9 mouse cellular contexts compared by ENCODE assay signal in the genomic region with DNA sequence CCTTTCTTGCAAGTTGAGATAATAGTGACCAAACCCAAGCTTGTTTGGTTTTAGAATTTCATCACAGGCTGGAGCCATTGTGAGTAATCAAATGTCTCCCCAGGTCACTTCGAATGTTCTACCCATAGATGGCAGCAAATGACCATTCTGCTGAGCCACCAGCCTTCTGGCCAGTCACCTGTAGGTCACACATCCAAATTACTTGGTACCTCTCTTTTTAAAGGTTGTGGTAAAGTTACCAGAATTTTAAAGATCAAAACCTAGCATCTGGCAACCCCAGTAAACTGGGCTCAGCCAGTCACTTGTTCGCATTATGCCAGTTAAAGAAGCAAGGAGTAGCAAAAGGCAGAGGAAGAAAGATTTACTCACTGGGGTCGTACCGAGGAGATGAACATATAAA. TPM values are rescaled to one million over a fixed set of nuclear protein-coding genes. Genes with fewer than 3 reads are reported as not detected.
A peak's percentile ranks its signal among the peaks of the same experiment; 100 is the strongest.
DNase-seq lines count a peak whose midpoint lies in the region; ATAC-seq and TF ChIP-seq lines count a peak whose summit lies in the region.
"Had no signal": no experiment of that assay in that cellular context is flagged by ENCODE, and none has a peak within 500 bp of the region (broad histone marks: within the 10 kb centered on the region; RNA-seq: fewer than 3 reads in every experiment).

No protein-coding gene starts in this region.

- no peak overlapping the region for H3K9ac ChIP-seq in kidney, embryonic 14.5 days (ENCODE audit: low read depth, low read length)

- H3K27ac ChIP-seq in kidney, adult 2 months (ENCODE audit: insufficient read depth, low read depth, low read length): no peak overlapping the region
- no peak overlapping the region for H3K27ac ChIP-seq in kidney, embryonic 14.5 days (ENCODE audit: low read depth, low read length)
- H3K27ac ChIP-seq: macrophage had no signal

- H3K9me3 ChIP-seq in kidney, embryonic 14.5 days (ENCODE audit: control insufficient read depth, low read length): no peaks in the 10 kb centered on the region

- H3K4me3 ChIP-seq in kidney, adult 2 months (ENCODE audit: insufficient read depth, low read depth, low read length): no peak overlapping the region
- H3K4me3 ChIP-seq in kidney, embryonic 14.5 days (ENCODE audit: low read length): no peak overlapping the region

- peak; percentile 95 for TF ChIP-seq CTCF in kidney, adult 2 months (conservative IDR thresholded peaks at IDR 0.05; ENCODE audit: insufficient read depth, insufficient read length, low read depth, low read length)

- H3K36me3 ChIP-seq in kidney, adult 2 months (ENCODE audit: control insufficient read depth, insufficient read depth, low read length): no peaks in the 10 kb centered on the region
- H3K36me3 ChIP-seq in kidney, embryonic 14.5 days (ENCODE audit: control insufficient read depth, insufficient read depth, low read length): no peaks in the 10 kb centered on the region

- ATAC-seq in kidney, embryonic 14.5 days (ENCODE audit: low FRiP score, low TSS enrichment): no peak
- no peak for ATAC-seq in erythroblast, adult 5-6 weeks (replicated peaks; ENCODE audit: low FRiP score, poor library complexity, severe bottlenecking)

- H3K27me3 ChIP-seq in kidney, adult 2 months (replicated peaks; ENCODE audit: control insufficient read depth, insufficient read depth, low read length): no peaks in the 10 kb centered on the region
- no peaks in the 10 kb centered on the region for H3K27me3 ChIP-seq in kidney, embryonic 14.5 days (ENCODE audit: control insufficient read depth, insufficient read depth, low read length)

- DNase-seq in kidney, adult 2 months: peak; percentile 70
- DNase-seq in CD8-positive naive resting alpha-beta T cell, adult 2 months (ENCODE audit: low read depth in 2 of 2, low spot score in 2 of 2): peak; percentile 20 to 37
- peak; percentile 74 for DNase-seq in adrenal gland, postnatal 10 days
- DNase-seq in embryo, embryonic 11.5 days (ENCODE audit: low read depth, low spot score): peak; percentile 35
- DNase-seq in kidney, adult 9 months: peak; percentile 64
- peak; percentile 44 for DNase-seq in neural tube, embryonic 10.5 days (ENCODE audit: extremely low spot score, low spot score)

- H3K4me2 ChIP-seq in kidney, embryonic 14.5 days (replicated peaks; ENCODE audit: low read depth, low read length): no peak overlapping the region

- WGBS in kidney, adult 2 months: 67% methylated on average over 4 of the region's 4 CpGs
- WGBS in kidney, embryonic 14.5 days: 60% methylated on average over 4 of the region's 4 CpGs

- TF ChIP-seq POLR2A in kidney, adult 2 months (IDR thresholded peaks at IDR 0.05; ENCODE audit: low read depth, low read length): no peak

- no peaks in the 10 kb centered on the region for H3K4me1 ChIP-seq in kidney, adult 2 months (ENCODE audit: control insufficient read depth, insufficient read depth, low read length)
- no peaks in the 10 kb centered on the region for H3K4me1 ChIP-seq in kidney, embryonic 14.5 days (ENCODE audit: control insufficient read depth, insufficient read depth, low read length)

RNA-seq across cellular contexts. Expression of a gene that starts 19.6 kb away (rescaled TPM):
- 0.39 and 0.48 TPM in 2 replicates for polyA plus RNA-seq in kidney, adult 2 months (2012; rRNA removed)
- 1.5 and 1.9 TPM in 2 replicates for polyA plus RNA-seq in kidney, embryonic 14.5 days (2014; fragmentation: Nextera tagmentation; extraction: Ambion mirVana)
- total RNA-seq in adrenal gland, postnatal 10 days (2021): 1 to 10 TPM; 1.7 to 2.5 TPM
- total RNA-seq in erythroblast, adult 5-6 weeks (2015; ENCODE audit: low replicate concordance): not detected in 2 replicates
- total RNA-seq in erythroblast, adult 5-6 weeks (2017; ENCODE audit: low replicate concordance): not detected in 2 replicates
- polyA plus RNA-seq: macrophage had no signal

RNA-seq across cellular contexts. Expression of a gene that starts 35.9 kb away (rescaled TPM):
- polyA plus RNA-seq in kidney, adult 2 months (2012; rRNA removed): 87.2 and 91.7 TPM in 2 replicates
- polyA plus RNA-seq in kidney, embryonic 14.5 days (2014; fragmentation: Nextera tagmentation; extraction: Ambion mirVana): 12.8 and 21.5 TPM in 2 replicates
- total RNA-seq in adrenal gland, postnatal 10 days (2021): 10 to 100 TPM; 66.3 to 83.1 TPM
- 3.8 and 7.5 TPM in 2 replicates for total RNA-seq in erythroblast, adult 5-6 weeks (2015; ENCODE audit: low replicate concordance)
- 3.0 and 9.2 TPM in 2 replicates for total RNA-seq in erythroblast, adult 5-6 weeks (2017; ENCODE audit: low replicate concordance)

Comparison
In these comparisons a context has a peak if more than half of its experiments do, and no peak if none do; other contexts are left out.
1. RNA of a gene that starts 35.9 kb away (total RNA-seq): 66.3 to 83.1 TPM in adrenal gland, postnatal 10 days; 3.0 to 9.2 TPM in erythroblast, adult 5-6 weeks; every median in the first group is over 4 times any median in the second.
2. Peak in every context shown above with its lines, with median percentiles within 50 percentile points of each other: DNase-seq.